Mouse (Mus musculus): ENCODE measurements around the gene Sectm1a. TPM values are rescaled to one million over a fixed set of nuclear protein-coding genes. Genes with fewer than 3 reads are reported as not detected.
A peak's percentile ranks its signal among the peaks of the same experiment; 100 is the strongest.

The Sectm1a gene
- polyA plus RNA-seq, 1 experiment, result not detected

- no peaks in the 10 kb centered on the region for H3K79me3 ChIP-seq (ENCODE audit: low read depth)
- no peak overlapping the region for H3ac ChIP-seq (ENCODE audit: control insufficient read depth, insufficient read length, low read depth)
- H3K4me3 ChIP-seq (ENCODE audit: insufficient read depth, poor library complexity, severe bottlenecking), result no peak overlapping the region
- no peaks in the 10 kb centered on the region for H3K79me2 ChIP-seq (ENCODE audit: control insufficient read depth, insufficient read depth)
- TF ChIP-seq FOSL1 (IDR thresholded peaks at IDR 0.05; ENCODE audit: insufficient read depth, low read length, poor library complexity, severe bottlenecking) (no peak), CEBPB (IDR thresholded peaks at IDR 0.05; ENCODE audit: low read depth) (no peak), MAX (IDR thresholded peaks at IDR 0.05) (no peak), CTCF (IDR thresholded peaks at IDR 0.05; ENCODE audit: control insufficient read depth, insufficient read depth, insufficient read length) (no peak), USF1 (IDR thresholded peaks at IDR 0.05; ENCODE audit: low read depth) (no peak), MYOG (IDR thresholded peaks at IDR 0.05; ENCODE audit: control insufficient read depth, extremely low read depth, insufficient read length) (no peak), MYOD1 (IDR thresholded peaks at IDR 0.05; ENCODE audit: control insufficient read depth, insufficient read length, low read depth) (no peak)
- no peaks in the 10 kb centered on the region for H3K36me3 ChIP-seq (ENCODE audit: control insufficient read depth, insufficient read depth)
- H3K27me3 ChIP-seq (ENCODE audit: control insufficient read depth, insufficient read depth, insufficient read length), result peaks cover 7% of the 10 kb centered on the region
Measured at GRCm38 (mm10) chr11:121019501-121019900, 61.5 kb downstream of the Sectm1a start.

DNA sequence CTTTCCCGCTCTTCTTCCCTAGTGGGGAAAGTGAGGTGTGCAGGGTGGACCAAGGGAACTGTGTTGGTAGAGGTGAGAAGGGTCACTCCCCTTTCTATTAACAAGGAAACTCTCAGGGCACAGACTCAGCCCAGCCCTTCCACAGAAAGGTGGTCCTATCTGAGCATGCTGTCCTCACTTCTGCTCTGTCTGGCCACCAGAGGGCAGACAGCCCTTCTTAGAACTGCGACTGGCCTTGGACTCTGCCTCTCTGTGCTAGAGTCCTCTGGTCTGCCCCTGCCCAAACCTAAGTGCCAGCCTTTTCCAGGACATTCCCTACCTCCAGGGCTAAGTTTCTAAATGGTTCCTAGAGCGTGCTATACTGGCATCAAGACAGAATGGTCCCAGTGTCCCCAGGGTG, 63.3 kb downstream of the Sectm1a start:
- H3K4me3 ChIP-seq (ENCODE audit: insufficient read depth, poor library complexity, severe bottlenecking), result no peak overlapping the region
- no peak for TF ChIP-seq FOSL1 (IDR thresholded peaks at IDR 0.05; ENCODE audit: insufficient read depth, low read length, poor library complexity, severe bottlenecking)
- TF ChIP-seq MAX (IDR thresholded peaks at IDR 0.05), result no peak
- TF ChIP-seq MYOG (IDR thresholded peaks at IDR 0.05; ENCODE audit: control insufficient read depth, extremely low read depth, insufficient read length), result no peak
- TF ChIP-seq CEBPB (IDR thresholded peaks at IDR 0.05; ENCODE audit: low read depth), result no peak
- no peak for TF ChIP-seq MYOD1 (IDR thresholded peaks at IDR 0.05; ENCODE audit: control insufficient read depth, insufficient read length, low read depth)
- TF ChIP-seq CTCF (IDR thresholded peaks at IDR 0.05; ENCODE audit: control insufficient read depth, insufficient read depth, insufficient read length), result peak; percentile 86
- no peaks in the 10 kb centered on the region for H3K36me3 ChIP-seq (ENCODE audit: control insufficient read depth, insufficient read depth)
- peaks cover 6% of the 10 kb centered on the region for H3K27me3 ChIP-seq (ENCODE audit: control insufficient read depth, insufficient read depth, insufficient read length)
- no peaks in the 10 kb centered on the region for H3K79me3 ChIP-seq (ENCODE audit: low read depth)
- no peak overlapping the region for H3ac ChIP-seq (ENCODE audit: control insufficient read depth, insufficient read length, low read depth)
- H3K79me2 ChIP-seq (ENCODE audit: control insufficient read depth, insufficient read depth), result no peaks in the 10 kb centered on the region

Other genes with a start within 250 kb of the Sectm1a start
- 1.1 TPM for gene Ccdc57, start 148.3 kb downstream of the Sectm1a start, polyA plus RNA-seq (2012; fragmentation: generic; extraction: Trizol)
- 0.89 TPM for gene Slc16a3, start 132.7 kb downstream of the Sectm1a start, polyA plus RNA-seq (2012; fragmentation: generic; extraction: Trizol)
- gene Csnk1d, start 89.9 kb downstream of the Sectm1a start, polyA plus RNA-seq (2012; fragmentation: generic; extraction: Trizol), result 79.2 TPM
- not detected for gene Cd7, start 41.8 kb downstream of the Sectm1a start, polyA plus RNA-seq (2012; fragmentation: generic; extraction: Trizol)
- not detected for gene Sectm1b, start 17.7 kb downstream of the Sectm1a start, polyA plus RNA-seq (2012; fragmentation: generic; extraction: Trizol)
- gene Tex19.2, start 37.5 kb upstream of the Sectm1a start, polyA plus RNA-seq (2012; fragmentation: generic; extraction: Trizol), result 0.04 TPM
- gene Tex19.1, start 64.9 kb upstream of the Sectm1a start, polyA plus RNA-seq (2012; fragmentation: generic; extraction: Trizol), result 0.02 TPM
- not detected for gene Uts2r, start 79.1 kb upstream of the Sectm1a start, polyA plus RNA-seq (2012; fragmentation: generic; extraction: Trizol)
- 5.4 TPM for gene Hexdc, start 123.2 kb upstream of the Sectm1a start, polyA plus RNA-seq (2012; fragmentation: generic; extraction: Trizol)
- gene Ogfod3, start 123.5 kb upstream of the Sectm1a start, polyA plus RNA-seq (2012; fragmentation: generic; extraction: Trizol), result 10.8 TPM
- 23.8 TPM for gene Cybc1, start 148.1 kb upstream of the Sectm1a start, polyA plus RNA-seq (2012; fragmentation: generic; extraction: Trizol)
- gene Narf, start 156.0 kb upstream of the Sectm1a start, polyA plus RNA-seq (2012; fragmentation: generic; extraction: Trizol), result 4.0 TPM
- 43.1 TPM for gene Foxk2, start 178.8 kb upstream of the Sectm1a start, polyA plus RNA-seq (2012; fragmentation: generic; extraction: Trizol)